Mouse (Mus musculus): Measurements from ENCODE around the gene Il21r. TPM values are rescaled to one million over a fixed set of nuclear protein-coding genes. Genes with fewer than 3 reads are reported as not detected.

The Il21r gene
- total RNA-seq, 2 experiments from 2014 or later: 2.2 to 2.5 TPM

- DNase-seq: no peak
These were observed 40.7 kb downstream of the Il21r start for GRCm38 (mm10) chr7:125643880-125644279.

- no peak for DNase-seq
These were observed 42.2 kb downstream of the Il21r start for GRCm38 (mm10) chr7:125645413-125645812.

GRCm38 (mm10) chr7:125649013-125649412 lies 45.8 kb downstream of the Il21r start:
- DNase-seq: no peak

- DNase-seq: no peak
These were observed 54.3 kb downstream of the Il21r start for GRCm38 (mm10) chr7:125657511-125657910.

- no peak for DNase-seq
These were observed 60.4 kb downstream of the Il21r start for GRCm38 (mm10) chr7:125663654-125664053.

- DNase-seq: no peak
These were observed 67.6 kb downstream of the Il21r start for GRCm38 (mm10) chr7:125670865-125671264.

- peak; percentile 37 for DNase-seq
These were observed 68.2 kb downstream of the Il21r start for GRCm38 (mm10) chr7:125671396-125671795.

- peak; percentile 63 for DNase-seq
These were observed 71.7 kb downstream of the Il21r start for GRCm38 (mm10) chr7:125674916-125675315.

GRCm38 (mm10) chr7:125678756-125679155 lies 75.5 kb downstream of the Il21r start:
- no peak for DNase-seq

GRCm38 (mm10) chr7:125679936-125680335 lies 76.7 kb downstream of the Il21r start:
- no peak for DNase-seq

Other genes starting within 250 kb of the Il21r start
- gene Kdm8, start 158.8 kb upstream of the Il21r start, total RNA-seq (2021): 1 to 10 TPM; 3.2 to 4.8 TPM
- gene Nsmce1, start 111.8 kb upstream of the Il21r start, total RNA-seq (2021): 10 to 100 TPM; 42.2 to 46.4 TPM
- gene Il4ra, start 51.3 kb upstream of the Il21r start, total RNA-seq (2021): 10 to 100 TPM; 43.9 to 51.3 TPM
- 10 to 100 TPM; 55.0 to 67.9 TPM for gene Gtf3c1, start 104.4 kb downstream of the Il21r start, total RNA-seq (2021)
- gene D430042O09Rik, start 104.5 kb downstream of the Il21r start, total RNA-seq (2021): 10 to 100 TPM; 16.7 to 17.8 TPM